Mouse (Mus musculus) frontal cortex, adult (tissue): ENCODE results near the gene Cd244a.

ENCODE experiments used
- ATAC-seq: cut with Nextera tagmentation; 2 replicates; pipeline ENCODE4 v1.9.2; 2017; ENCODE audit warnings: mild to moderate bottlenecking, moderate library complexity, mixed read lengths; ENCODE audit not compliant: low TSS enrichment

Gene Cd244a

DNA sequence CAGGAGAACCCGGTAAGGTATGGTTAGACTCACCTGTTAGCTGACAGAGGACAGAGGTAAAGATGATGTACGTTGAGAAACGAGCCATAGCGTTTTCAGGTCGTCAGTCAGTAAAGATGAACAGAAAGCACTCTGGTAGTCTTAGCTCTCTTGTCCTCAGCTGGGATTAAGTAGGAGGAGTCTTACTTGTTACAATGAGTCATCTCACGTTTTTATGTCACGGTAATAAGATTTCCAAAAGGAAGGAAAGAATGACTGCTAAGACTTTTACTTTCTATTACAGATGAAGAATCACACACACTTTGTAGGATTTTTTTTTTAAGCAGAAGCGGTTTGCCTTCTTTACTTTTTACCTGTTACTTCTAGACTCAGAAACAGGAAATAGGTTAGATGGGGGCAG, 89.8 kb downstream of the Cd244a start:
- no peak for ATAC-seq

DNA sequence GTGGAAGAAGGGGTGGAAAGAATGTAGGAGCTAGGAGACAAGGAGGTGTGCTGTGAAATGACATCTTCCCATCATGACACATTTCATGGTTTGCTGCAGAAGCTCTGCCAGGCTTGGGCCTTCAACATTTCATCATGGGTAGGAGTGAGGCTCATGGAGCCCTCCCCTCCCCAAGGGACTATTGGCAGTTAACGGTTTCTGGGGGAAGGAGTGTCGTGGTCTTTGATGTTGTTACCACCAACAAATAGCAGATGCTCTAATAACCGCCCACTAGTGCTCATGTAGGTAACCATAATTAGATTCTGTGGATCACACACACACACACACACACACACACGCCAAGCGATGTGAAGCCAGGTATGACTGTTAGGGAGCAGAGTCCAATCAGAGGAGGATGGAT, 93.7 kb downstream of the Cd244a start, which contains the start of gene Slamf7:
Gene Slamf7 (minus strand): TSS at position 302 of the 400 bp plus-strand sequence.
- ATAC-seq, result no peak

DNA sequence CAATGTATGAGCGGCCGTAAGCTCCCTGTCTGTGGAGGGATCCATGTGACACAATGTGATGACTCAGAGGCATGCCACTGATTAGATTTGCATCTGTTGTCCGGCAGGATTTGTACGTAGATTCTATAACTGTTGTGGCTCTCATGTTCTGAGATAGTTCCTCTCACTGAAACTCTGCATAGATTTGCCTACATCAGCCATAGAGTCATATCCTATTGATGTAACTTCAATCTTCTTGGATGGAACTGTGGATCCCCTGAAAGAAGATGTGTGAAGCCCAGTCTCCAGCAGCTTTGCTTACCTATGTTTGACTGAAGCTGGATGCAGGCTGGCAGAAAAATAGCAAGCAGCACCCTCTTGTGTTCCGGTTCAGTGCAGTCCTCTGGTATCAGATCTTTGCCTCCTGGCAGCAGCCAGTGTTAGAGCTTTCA, 99.6 kb downstream of the Cd244a start:
- ATAC-seq, result peak; percentile 95
